Mouse (Mus musculus) frontal cortex, postnatal 10 days (tissue): ENCODE measurements around the gene Tmem88.

Experiments
- DNase-seq, 2 experiments: peaks; one replicate each; pipeline ENCODE4 v3.0.0; 2022; ENCODE audit warnings: low spot score in 2 of 2, mixed read lengths in 1 of 2

Gene Tmem88

DNA sequence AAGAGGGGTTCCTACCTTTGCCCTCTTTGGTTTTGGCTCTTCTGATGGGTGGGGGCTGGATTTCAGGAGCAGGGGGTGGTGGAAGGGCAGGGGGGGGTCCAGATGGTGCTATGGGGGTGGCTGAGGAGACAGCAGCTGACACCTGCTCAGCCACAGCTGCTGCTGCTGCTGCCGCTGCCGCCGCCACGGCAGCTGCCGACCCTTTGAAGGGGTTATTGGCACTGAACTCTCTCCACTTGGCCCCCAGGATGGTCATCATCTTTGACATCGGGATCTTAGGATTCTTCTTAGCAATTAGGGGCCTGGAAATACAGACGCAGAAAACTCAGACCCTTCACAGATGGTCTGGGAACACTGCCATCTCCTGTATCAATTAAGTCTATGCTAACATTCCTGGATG lies 36.0 kb downstream of the Tmem88 start:
- DNase-seq, result no peak

DNA sequence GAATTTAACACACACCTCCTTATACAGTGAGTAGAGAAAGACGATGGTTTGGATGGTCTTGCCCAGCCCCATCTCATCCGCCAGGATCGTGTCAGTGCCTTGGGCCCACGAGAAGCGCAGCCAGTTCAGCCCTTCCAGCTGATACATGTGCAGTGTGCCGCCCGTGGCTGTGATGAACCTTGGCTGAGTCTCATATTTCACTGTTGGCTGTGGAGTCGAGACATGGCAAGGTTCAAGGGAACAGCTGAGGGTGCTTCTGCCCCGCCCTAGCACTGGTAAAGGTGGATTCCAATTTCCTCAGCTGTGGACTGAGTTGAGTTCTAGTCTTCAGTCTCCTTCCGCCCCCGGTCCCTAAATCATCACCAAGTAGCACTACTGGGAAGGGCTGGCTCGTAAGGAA lies 40.3 kb downstream of the Tmem88 start:
- no peak for DNase-seq

DNA sequence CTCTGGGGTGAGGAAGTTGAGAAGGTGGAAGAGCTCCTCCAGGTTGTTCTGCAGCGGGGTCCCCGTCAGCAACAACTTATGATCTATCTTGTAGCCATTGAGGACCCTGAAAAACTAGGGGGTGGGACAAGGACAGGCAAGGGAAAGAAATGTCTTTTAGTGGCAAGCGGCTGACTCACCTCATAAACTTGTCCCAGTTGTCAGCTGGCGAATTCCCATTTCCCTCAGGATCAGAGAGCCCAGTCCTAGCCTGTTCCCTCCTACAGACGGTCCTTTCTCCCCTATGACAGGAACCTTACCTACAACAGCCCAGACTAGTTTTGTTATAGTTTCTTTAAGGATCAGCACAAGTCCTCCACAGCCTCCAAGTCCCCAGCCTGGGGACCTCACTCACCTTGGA lies 41.5 kb downstream of the Tmem88 start:
- no peak for DNase-seq
